Mouse (Mus musculus) G1E (cell line): Measurements from ENCODE around the gene Pbrm1. TPM values are rescaled to one million over a fixed set of nuclear protein-coding genes. Genes with fewer than 3 reads are reported as not detected.

ENCODE experiments used
- ATAC-seq: 2 replicates; pipeline ENCODE4 v1.8.0; 2016; ENCODE audit warnings: mild to moderate bottlenecking; ENCODE audit not compliant: insufficient number of reproducible peaks, poor library complexity, low FRiP score, severe bottlenecking; ENCODE audit errors: extremely low read depth
- DNase-seq: peaks from one replicate; pipeline ENCODE4 v3.0.0; 2012; ENCODE audit warnings: low spot score
- H3K27me3 ChIP-seq: 2 replicates; pipeline ENCODE4 v1.6.1; 2012; ENCODE audit warnings: mild to moderate bottlenecking, low read length, inconsistent platforms; ENCODE audit not compliant: insufficient read depth
- H3K36me3 ChIP-seq: replicated peaks from 2 replicates; pipeline ENCODE3; 2012; ENCODE audit warnings: mild to moderate bottlenecking, inconsistent platforms
- H3K4me1 ChIP-seq: 2 replicates; pipeline ENCODE4 v1.6.1; 2012; ENCODE audit warnings: low read depth, low read length, inconsistent platforms, mixed read lengths; ENCODE audit not compliant: insufficient read depth
- H3K4me3 ChIP-seq: 2 replicates; pipeline ENCODE4 v1.5.1; 2012; ENCODE audit warnings: low read depth, mild to moderate bottlenecking, inconsistent platforms, low read length, moderate library complexity, mixed read lengths
- H3K9me3 ChIP-seq: replicated peaks from 2 replicates; pipeline ENCODE4 v1.6.1; 2012; ENCODE audit warnings: inconsistent platforms
- CTCF ChIP-seq: IDR thresholded peaks from 2 replicates; pipeline ENCODE4 v1.5.1; 2012; ENCODE audit warnings: low read depth, low read length, inconsistent platforms, mixed read lengths
- GATA1 ChIP-seq: IDR thresholded peaks from 2 replicates; pipeline ENCODE4 v1.6.1; 2012; ENCODE audit warnings: borderline replicate concordance, low read length, inconsistent platforms, mixed read lengths
- GATA2 ChIP-seq: IDR thresholded peaks from 2 replicates; pipeline ENCODE4 v1.6.1; 2012; ENCODE audit warnings: low read depth, low read length, inconsistent platforms, borderline replicate concordance
- POLR2AphosphoS5 ChIP-seq: IDR thresholded peaks from 2 replicates; pipeline ENCODE4 v1.6.1; 2012; ENCODE audit warnings: low read depth, low read length, inconsistent platforms; ENCODE audit not compliant: insufficient replicate concordance
- TAL1 ChIP-seq: conservative IDR thresholded peaks from 2 replicates; pipeline ENCODE4 v1.6.1; 2012; ENCODE audit warnings: low read depth, low read length, inconsistent platforms, mixed read lengths
- polyA plus RNA-seq: library from polyadenylated mRNA; stranded (reverse); fragments of >175 nt; gene quantifications from 2 replicates; pipeline ENCODE4 v1.2.3, GENCODE M21; 2012
- total RNA-seq, 2 experiments: library from RNA; stranded (forward) in 1 of 2; stranded (reverse) in 1 of 2; fragments of 200-1000 nt in 1 of 2; fragments of >200 nt in 1 of 2; fragmentation: Nextera tagmentation in 1 of 2; gene quantifications; 2 replicates each; pipeline ENCODE4 v1.2.3; 2014 to 2017

The Pbrm1 gene
- total and polyA plus RNA-seq, 3 experiments: 15.3 to 168 (median 61.2) TPM

GRCm38 (mm10) chr14:31019331-31020205, 630 bp downstream of the Pbrm1 start:
- ATAC-seq: peak; percentile 24
- DNase-seq: peak; percentile 76
- Histone ChIP-seq H3K4me1 (peaks cover 57% of the 10 kb centered on the region), H3K27me3 (no peaks in the 10 kb centered on the region), H3K4me3 (peak overlapping the region; percentile 84), H3K36me3 (peaks cover 60% of the 10 kb centered on the region), H3K9me3 (no peaks in the 10 kb centered on the region)
- no peak for TF ChIP-seq TAL1
- no peak for TF ChIP-seq CTCF
- TF ChIP-seq GATA1: no peak
- no peak for TF ChIP-seq POLR2AphosphoS5
- TF ChIP-seq GATA2: no peak

- TF ChIP-seq POLR2AphosphoS5: no peak
- no peak for TF ChIP-seq GATA2
- no peak for TF ChIP-seq GATA1
- TF ChIP-seq TAL1: no peak
- no peak for TF ChIP-seq CTCF
- peaks cover 61% of the 10 kb centered on the region for H3K36me3 ChIP-seq
- H3K4me3 ChIP-seq: no peak overlapping the region
Measured at GRCm38 (mm10) chr14:31022579-31022978, 3.6 kb downstream of the Pbrm1 start.

GRCm38 (mm10) chr14:31025785-31026184, 6.8 kb downstream of the Pbrm1 start:
- Histone ChIP-seq H3K4me3 (no peak overlapping the region), H3K9me3 (no peaks in the 10 kb centered on the region), H3K36me3 (peaks cover 81% of the 10 kb centered on the region), H3K27me3 (no peaks in the 10 kb centered on the region), H3K4me1 (peaks cover 32% of the 10 kb centered on the region)
- TF ChIP-seq GATA2 (no peak), GATA1 (no peak), CTCF (no peak), POLR2AphosphoS5 (no peak), TAL1 (no peak)
- ATAC-seq: no peak
- DNase-seq: no peak

More at GRCm38 (mm10) chr14:31022579-31022978, 3.6 kb downstream of the Pbrm1 start:
- no peak for ATAC-seq
- no peak for DNase-seq
- Histone ChIP-seq H3K4me1 (peaks cover 39% of the 10 kb centered on the region), H3K9me3 (no peaks in the 10 kb centered on the region), H3K27me3 (no peaks in the 10 kb centered on the region)

- no peak for ATAC-seq
- no peaks in the 10 kb centered on the region for H3K9me3 ChIP-seq
- H3K4me1 ChIP-seq: no peaks in the 10 kb centered on the region
- TF ChIP-seq CTCF (no peak), POLR2AphosphoS5 (no peak), TAL1 (no peak)
- H3K36me3 ChIP-seq: peaks cover 80% of the 10 kb centered on the region
- no peaks in the 10 kb centered on the region for H3K27me3 ChIP-seq
- no peak overlapping the region for H3K4me3 ChIP-seq
- no peak for DNase-seq
Measured at GRCm38 (mm10) chr14:31045296-31045695, 26.4 kb downstream of the Pbrm1 start.

GRCm38 (mm10) chr14:31045817-31046216, 26.9 kb downstream of the Pbrm1 start:
- Histone ChIP-seq H3K36me3 (peaks cover 81% of the 10 kb centered on the region), H3K4me3 (no peak overlapping the region), H3K9me3 (no peaks in the 10 kb centered on the region), H3K27me3 (no peaks in the 10 kb centered on the region), H3K4me1 (no peaks in the 10 kb centered on the region)
- TF ChIP-seq GATA1: no peak
- DNase-seq: no peak
- ATAC-seq: no peak

- TF ChIP-seq CTCF (0 out of 2 replicates have a peak, but pooled peaks have one; percentile 12), GATA2 (no peak)
- peaks cover 17% of the 10 kb centered on the region for H3K4me1 ChIP-seq
- H3K27me3 ChIP-seq: no peaks in the 10 kb centered on the region
- no peak overlapping the region for H3K4me3 ChIP-seq
- no peaks in the 10 kb centered on the region for H3K9me3 ChIP-seq
- H3K36me3 ChIP-seq: peaks cover 79% of the 10 kb centered on the region
- ATAC-seq: no peak
- peak; percentile 5 for DNase-seq
Measured at GRCm38 (mm10) chr14:31062277-31062676, 43.3 kb downstream of the Pbrm1 start.
